Mouse (Mus musculus) megakaryocyte progenitor cell, adult 5-6 weeks (primary cell): Measurements from ENCODE around the gene Prim2. TPM values are rescaled to one million over a fixed set of nuclear protein-coding genes. Genes with fewer than 3 reads are reported as not detected.

Experiments
- ATAC-seq: replicated peaks from 2 replicates; pipeline ENCODE4 v1.8.0; 2016; ENCODE audit warnings: mild to moderate bottlenecking, moderate TSS enrichment, inconsistent platforms; ENCODE audit not compliant: poor library complexity
- total RNA-seq, 2 experiments: library from RNA; stranded (forward) in 1 of 2; stranded (reverse) in 1 of 2; fragments of 157-497, 149-512 nt in 1 of 2; fragments of 200-1000 nt in 1 of 2; gene quantifications; 2 replicates each; pipeline versions ENCODE4 v1.2.3 to v1.2.4; 2015 to 2017

Prim2 gene
- total RNA-seq, 2 experiments from 2014 or later: 79.8 to 90.3 TPM

GRCm38 (mm10) chr1:33496128-33496527, 173.5 kb downstream of the Prim2 start:
- ATAC-seq: peak; percentile 91

GRCm38 (mm10) chr1:33495586-33495985, 174.0 kb downstream of the Prim2 start:
- no peak for ATAC-seq

- no peak for ATAC-seq
Observed at GRCm38 (mm10) chr1:33495203-33495553, 174.4 kb downstream of the Prim2 start.

GRCm38 (mm10) chr1:33494524-33495202, 174.9 kb downstream of the Prim2 start:
- no peak for ATAC-seq

- peak; percentile 50 for ATAC-seq
Observed at GRCm38 (mm10) chr1:33490220-33490619, 179.4 kb downstream of the Prim2 start.

- no peak for ATAC-seq
Observed at GRCm38 (mm10) chr1:33488372-33488771, 181.2 kb downstream of the Prim2 start.

- ATAC-seq: peak; percentile 64
Observed at GRCm38 (mm10) chr1:33483746-33484145, 185.8 kb downstream of the Prim2 start.

- ATAC-seq: no peak
Observed at GRCm38 (mm10) chr1:33480382-33480781, 189.2 kb downstream of the Prim2 start.

- peak; percentile 68 for ATAC-seq
Observed at GRCm38 (mm10) chr1:33471069-33471468, 198.5 kb downstream of the Prim2 start.

GRCm38 (mm10) chr1:33470222-33470621, 199.4 kb downstream of the Prim2 start:
- peak; percentile 29; the same call in 1 of the 2 replicates for ATAC-seq

GRCm38 (mm10) chr1:33464234-33464633, 205.4 kb downstream of the Prim2 start:
- ATAC-seq: no peak

GRCm38 (mm10) chr1:33460703-33461102, 208.9 kb downstream of the Prim2 start:
- no peak for ATAC-seq

GRCm38 (mm10) chr1:33460262-33460661, 209.3 kb downstream of the Prim2 start:
- ATAC-seq: no peak

GRCm38 (mm10) chr1:33458950-33459349, 210.6 kb downstream of the Prim2 start:
- peak; percentile 55 for ATAC-seq

- ATAC-seq: no peak
Observed at GRCm38 (mm10) chr1:33454251-33454650, 215.3 kb downstream of the Prim2 start.

GRCm38 (mm10) chr1:33453299-33453698, 216.3 kb downstream of the Prim2 start:
- ATAC-seq: peak; percentile 63

- ATAC-seq: peak; percentile 69; the same call in 1 of the 2 replicates
Observed at GRCm38 (mm10) chr1:33447179-33447578, 222.4 kb downstream of the Prim2 start.

GRCm38 (mm10) chr1:33436167-33436566, 233.4 kb downstream of the Prim2 start:
- no peak for ATAC-seq

Other genes with a start within 250 kb of the Prim2 start
- 3.3 and 7.1 TPM in 2 replicates for gene Rab23, start 50.1 kb upstream of the Prim2 start, total RNA-seq (2015)
- 1.1 and 3.0 TPM in 2 replicates for gene Rab23, start 50.1 kb upstream of the Prim2 start, total RNA-seq (2017)
- gene Bag2, start 88.0 kb upstream of the Prim2 start, total RNA-seq (2015): 26.9 and 37.3 TPM in 2 replicates
- 26.0 and 26.3 TPM in 2 replicates for gene Bag2, start 88.0 kb upstream of the Prim2 start, total RNA-seq (2017)
- 53.9 and 62.0 TPM in 2 replicates for gene Zfp451, start 144.8 kb upstream of the Prim2 start, total RNA-seq (2015)
- gene Zfp451, start 144.8 kb upstream of the Prim2 start, total RNA-seq (2017): 19.9 and 24.9 TPM in 2 replicates
- gene Bend6, start 238.0 kb upstream of the Prim2 start, total RNA-seq (2015): not detected in 2 replicates
- gene Bend6, start 238.0 kb upstream of the Prim2 start, total RNA-seq (2017): not detected in 2 replicates
- gene Dst, start 238.4 kb upstream of the Prim2 start, total RNA-seq (2015): 0.51 and 3.2 TPM in 2 replicates
- gene Dst, start 238.4 kb upstream of the Prim2 start, total RNA-seq (2017): 1.3 and 5.4 TPM in 2 replicates